Mouse (Mus musculus) cerebellum, adult 2 months (tissue): ENCODE data around the gene Cyp2c23.

Source experiments
- CTCF ChIP-seq: fragments of 200-500 bp; IDR thresholded peaks from 2 replicates; pipeline ENCODE4 v1.5.1; 2011; ENCODE audit warnings: low read depth, mild to moderate bottlenecking, control low read depth, low read length, moderate library complexity, borderline replicate concordance; ENCODE audit not compliant: insufficient read depth
- POLR2A ChIP-seq: fragments of 200-500 bp; IDR thresholded peaks from 2 replicates; pipeline ENCODE4 v1.6.1; 2011; ENCODE audit warnings: low read length, control low read depth, borderline replicate concordance; ENCODE audit not compliant: insufficient read depth

- TF ChIP-seq CTCF, result no peak
- TF ChIP-seq POLR2A, result no peak
Observed at GRCm38 (mm10) chr19:44055173-44055826, 26.3 kb upstream of the Cyp2c23 start.
